Mouse (Mus musculus): ENCODE data around the gene Mipol1. TPM values are rescaled to one million over a fixed set of nuclear protein-coding genes. Genes with fewer than 3 reads are reported as not detected.

Mipol1 gene
- polyA plus RNA-seq (2012; rRNA removed): 1.5 and 1.7 TPM in 2 replicates

DNA sequence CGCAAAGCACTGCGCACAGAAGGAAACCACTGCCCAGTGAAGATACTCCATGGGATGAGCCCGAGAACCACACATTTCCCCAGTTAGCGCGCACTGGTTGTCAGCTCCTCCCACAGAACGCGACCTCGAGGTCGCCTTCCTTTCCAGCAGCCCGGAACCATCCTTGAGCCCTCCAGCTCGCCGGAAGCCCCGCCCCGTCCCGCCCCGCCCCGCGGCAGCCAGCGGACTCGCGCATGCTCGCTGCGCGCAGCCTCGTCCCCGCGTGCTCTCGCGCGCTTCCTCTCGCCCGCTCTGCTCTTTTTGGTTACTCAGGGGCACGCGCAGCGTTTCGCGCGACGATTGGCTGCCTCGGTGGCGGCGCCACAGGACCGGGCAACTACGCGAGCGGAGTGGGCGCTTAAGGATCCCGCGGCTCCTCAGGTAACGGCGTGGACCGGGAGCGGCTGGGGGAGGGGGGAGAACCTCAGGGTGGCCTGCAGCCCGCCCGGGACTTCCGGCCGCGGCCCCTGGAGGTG lies at the start of gene Mipol1, which contains the start of gene Prps1l3:
Gene Mipol1 (plus strand): TSS at position 236 of the 515 bp plus-strand sequence.
Gene Prps1l3 (plus strand): TSS at position 221 of the 515 bp plus-strand sequence.
- Histone ChIP-seq H3K27ac (ENCODE audit: insufficient read depth, low read depth, low read length) (peak within 1 kb of the TSS; percentile 83), H3K4me1 (ENCODE audit: control insufficient read depth, insufficient read depth, low read length) (peaks cover 3% of the 10 kb centered on the region; the same call in 1 of the 2 replicates), H3K4me3 (ENCODE audit: insufficient read depth, low read depth, low read length) (peak within 1 kb of the TSS; percentile 77), H3K36me3 (ENCODE audit: control insufficient read depth, insufficient read depth, low read length) (no peaks in the 10 kb centered on the region), H3K27me3 (replicated peaks; ENCODE audit: control insufficient read depth, insufficient read depth, low read length) (no peaks in the 10 kb centered on the region)
- peak; percentile 93 for DNase-seq
- WGBS: 1% methylated on average over 58 of the region's 58 CpGs
- TF ChIP-seq POLR2A (IDR thresholded peaks at IDR 0.05; ENCODE audit: low read depth, low read length): peak; percentile 59
- no peak for TF ChIP-seq CTCF (conservative IDR thresholded peaks at IDR 0.05; ENCODE audit: insufficient read depth, insufficient read length, low read depth, low read length)

DNA sequence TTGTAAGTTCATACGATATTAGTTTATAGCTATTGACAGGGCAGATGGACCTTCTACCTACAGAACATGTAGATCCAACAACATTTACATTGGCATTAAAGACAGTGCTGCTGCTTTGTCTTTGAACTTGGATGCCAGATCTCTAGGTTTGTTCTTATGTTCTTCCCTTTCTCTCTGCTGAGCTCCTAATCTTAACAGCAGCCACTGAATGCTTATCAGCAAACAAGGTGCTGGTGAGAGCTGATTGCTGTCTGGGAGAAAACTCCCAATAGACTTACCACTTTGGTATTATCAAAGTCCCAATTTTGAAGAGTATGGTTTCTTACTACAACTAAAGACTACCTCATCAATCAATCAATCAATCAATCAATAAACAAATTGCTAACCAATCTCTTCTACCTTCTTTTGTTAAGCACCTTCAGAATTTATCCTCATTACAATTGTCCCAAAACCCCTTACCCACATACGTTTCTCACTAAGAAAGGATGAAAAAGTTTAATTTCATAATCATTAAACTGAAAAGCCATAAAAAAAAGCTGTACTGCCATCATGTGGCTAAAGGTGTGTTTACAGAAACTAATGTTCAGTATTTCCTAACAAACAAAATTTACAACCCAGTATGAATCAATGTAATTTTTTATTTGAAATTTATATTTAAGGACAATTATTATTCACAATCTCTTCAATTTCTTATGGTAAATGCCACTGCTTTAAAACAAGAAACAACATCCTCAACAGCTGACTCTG lies 45.7 kb upstream of the Mipol1 start:
- TF ChIP-seq POLR2A (IDR thresholded peaks at IDR 0.05; ENCODE audit: low read depth, low read length): no peak
- no peak for TF ChIP-seq CTCF (conservative IDR thresholded peaks at IDR 0.05; ENCODE audit: insufficient read depth, insufficient read length, low read depth, low read length)
- Histone ChIP-seq H3K4me1 (ENCODE audit: control insufficient read depth, insufficient read depth, low read length) (0 out of 2 replicates have a peak, but pooled peaks cover 2% of the 10 kb centered on the region), H3K27ac (ENCODE audit: insufficient read depth, low read depth, low read length) (no peak overlapping the region), H3K36me3 (ENCODE audit: control insufficient read depth, insufficient read depth, low read length) (no peaks in the 10 kb centered on the region), H3K4me3 (ENCODE audit: insufficient read depth, low read depth, low read length) (no peak overlapping the region), H3K27me3 (replicated peaks; ENCODE audit: control insufficient read depth, insufficient read depth, low read length) (no peaks in the 10 kb centered on the region; the same call in 1 of the 2 replicates)
- no peak for DNase-seq
- WGBS: 61% methylated on average over 2 of the region's 2 CpGs

DNA sequence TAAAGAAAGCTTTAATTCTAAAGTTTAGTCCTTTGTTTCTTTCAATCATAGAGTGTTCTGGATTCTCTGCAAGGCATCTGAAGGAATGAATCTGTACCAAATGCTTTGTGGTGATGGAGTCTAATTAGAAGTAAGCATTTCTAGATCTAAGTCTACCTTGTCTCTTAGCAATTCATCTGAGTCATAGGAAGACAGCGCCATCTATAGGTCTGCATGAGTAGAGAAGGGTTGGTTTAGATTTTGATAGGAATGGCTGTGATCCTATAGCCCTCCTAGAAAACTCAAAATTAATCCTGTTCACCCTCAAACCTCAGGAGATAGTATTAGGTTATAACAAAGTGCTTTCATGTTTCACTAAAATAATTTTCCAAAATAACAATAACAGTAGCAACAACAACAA lies 44.8 kb upstream of the Mipol1 start:
- Histone ChIP-seq H3K4me3 (ENCODE audit: insufficient read depth, low read depth, low read length) (no peak overlapping the region), H3K36me3 (ENCODE audit: control insufficient read depth, insufficient read depth, low read length) (no peaks in the 10 kb centered on the region), H3K27me3 (replicated peaks; ENCODE audit: control insufficient read depth, insufficient read depth, low read length) (no peaks in the 10 kb centered on the region; the same call in 1 of the 2 replicates), H3K4me1 (ENCODE audit: control insufficient read depth, insufficient read depth, low read length) (no peaks in the 10 kb centered on the region), H3K27ac (ENCODE audit: insufficient read depth, low read depth, low read length) (no peak overlapping the region)
- WGBS: 0% methylated on average over 1 of the region's 1 CpGs
- DNase-seq: no peak
- TF ChIP-seq CTCF (conservative IDR thresholded peaks at IDR 0.05; ENCODE audit: insufficient read depth, insufficient read length, low read depth, low read length) (peak; percentile 27; the same call in 1 of the 2 replicates), POLR2A (IDR thresholded peaks at IDR 0.05; ENCODE audit: low read depth, low read length) (no peak)

DNA sequence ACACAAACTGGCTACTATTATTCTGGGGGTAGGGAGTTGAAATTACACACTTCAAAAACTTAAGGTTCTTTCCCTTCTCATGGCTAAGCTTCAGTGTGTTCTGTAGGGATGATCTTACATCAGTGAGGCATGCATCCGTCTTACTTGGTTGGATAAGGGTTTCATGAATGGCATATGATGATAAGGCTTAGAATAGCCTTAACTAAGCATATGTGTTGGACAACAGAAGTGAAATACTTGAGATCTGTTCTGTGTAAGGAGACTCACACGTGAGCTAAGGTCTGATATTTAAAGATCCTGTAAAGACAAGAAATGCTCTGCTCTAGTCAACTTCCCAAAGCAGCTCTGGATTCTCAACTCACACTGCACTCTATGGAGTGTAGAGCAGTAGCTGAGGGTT lies 44.1 kb upstream of the Mipol1 start:
- 72% methylated on average over 2 of the region's 2 CpGs for WGBS
- no peak for TF ChIP-seq POLR2A (IDR thresholded peaks at IDR 0.05; ENCODE audit: low read depth, low read length)
- TF ChIP-seq CTCF (conservative IDR thresholded peaks at IDR 0.05; ENCODE audit: insufficient read depth, insufficient read length, low read depth, low read length): no peak
- H3K4me1 ChIP-seq (ENCODE audit: control insufficient read depth, insufficient read depth, low read length): no peaks in the 10 kb centered on the region
- H3K27me3 ChIP-seq (replicated peaks; ENCODE audit: control insufficient read depth, insufficient read depth, low read length): no peaks in the 10 kb centered on the region; the same call in 1 of the 2 replicates
- no peak for DNase-seq
- no peak overlapping the region for H3K4me3 ChIP-seq (ENCODE audit: insufficient read depth, low read depth, low read length)
- H3K36me3 ChIP-seq (ENCODE audit: control insufficient read depth, insufficient read depth, low read length): no peaks in the 10 kb centered on the region
- no peak overlapping the region for H3K27ac ChIP-seq (ENCODE audit: insufficient read depth, low read depth, low read length)

DNA sequence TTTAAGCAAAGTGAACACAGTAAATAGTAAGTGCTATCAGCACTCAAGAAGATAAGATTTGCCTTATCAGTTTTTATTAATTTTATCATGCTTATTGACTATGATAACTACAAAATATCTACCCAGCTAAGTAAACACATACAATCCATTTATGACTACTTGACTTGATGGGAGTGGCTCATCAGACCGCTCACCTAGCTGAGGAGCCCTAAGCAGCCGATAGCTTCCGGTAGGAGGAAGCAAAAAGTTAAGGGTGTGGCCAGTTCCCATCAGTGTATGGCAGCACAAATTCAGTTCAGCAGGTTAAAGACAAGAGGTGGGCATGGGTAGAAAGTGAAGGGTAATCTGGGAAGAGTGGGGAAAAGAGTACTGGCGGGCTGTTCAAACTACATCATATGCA lies 43.2 kb upstream of the Mipol1 start:
- H3K4me1 ChIP-seq (ENCODE audit: control insufficient read depth, insufficient read depth, low read length): no peaks in the 10 kb centered on the region
- TF ChIP-seq CTCF (conservative IDR thresholded peaks at IDR 0.05; ENCODE audit: insufficient read depth, insufficient read length, low read depth, low read length): no peak
- TF ChIP-seq POLR2A (IDR thresholded peaks at IDR 0.05; ENCODE audit: low read depth, low read length): no peak
- no peak overlapping the region for H3K4me3 ChIP-seq (ENCODE audit: insufficient read depth, low read depth, low read length)
- WGBS: 90% methylated on average over 4 of the region's 4 CpGs
- no peak for DNase-seq
- H3K27ac ChIP-seq (ENCODE audit: insufficient read depth, low read depth, low read length): no peak overlapping the region
- H3K36me3 ChIP-seq (ENCODE audit: control insufficient read depth, insufficient read depth, low read length): no peaks in the 10 kb centered on the region
- no peaks in the 10 kb centered on the region; the same call in 1 of the 2 replicates for H3K27me3 ChIP-seq (replicated peaks; ENCODE audit: control insufficient read depth, insufficient read depth, low read length)

DNA sequence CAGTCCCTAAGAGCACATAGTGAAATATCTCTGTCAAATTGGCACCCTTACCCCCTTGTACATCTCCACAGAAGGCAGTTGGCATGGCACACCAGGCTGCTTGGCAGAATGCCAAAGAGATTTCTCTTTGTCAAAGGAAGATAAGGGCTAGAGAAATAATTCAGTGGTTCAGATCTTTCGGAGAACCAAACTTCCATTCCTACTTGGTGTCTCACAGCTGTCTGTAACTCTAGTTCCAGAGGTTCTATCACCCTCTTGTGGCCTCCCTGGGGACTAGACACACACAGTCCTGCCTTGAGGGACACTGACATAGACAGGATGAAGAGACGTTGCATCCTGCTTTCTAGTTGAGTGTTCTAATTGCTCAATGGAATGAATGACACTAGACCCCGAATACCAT lies 35.6 kb upstream of the Mipol1 start:
- Histone ChIP-seq H3K36me3 (ENCODE audit: control insufficient read depth, insufficient read depth, low read length) (no peaks in the 10 kb centered on the region), H3K27ac (ENCODE audit: insufficient read depth, low read depth, low read length) (no peak overlapping the region), H3K4me1 (ENCODE audit: control insufficient read depth, insufficient read depth, low read length) (no peaks in the 10 kb centered on the region; the same call in 1 of the 2 replicates), H3K27me3 (replicated peaks; ENCODE audit: control insufficient read depth, insufficient read depth, low read length) (no peaks in the 10 kb centered on the region), H3K4me3 (ENCODE audit: insufficient read depth, low read depth, low read length) (no peak overlapping the region)
- peak; percentile 52 for DNase-seq
- TF ChIP-seq CTCF (conservative IDR thresholded peaks at IDR 0.05; ENCODE audit: insufficient read depth, insufficient read length, low read depth, low read length): peak; percentile 70
- no peak for TF ChIP-seq POLR2A (IDR thresholded peaks at IDR 0.05; ENCODE audit: low read depth, low read length)
- 28% methylated on average over 3 of the region's 3 CpGs for WGBS

DNA sequence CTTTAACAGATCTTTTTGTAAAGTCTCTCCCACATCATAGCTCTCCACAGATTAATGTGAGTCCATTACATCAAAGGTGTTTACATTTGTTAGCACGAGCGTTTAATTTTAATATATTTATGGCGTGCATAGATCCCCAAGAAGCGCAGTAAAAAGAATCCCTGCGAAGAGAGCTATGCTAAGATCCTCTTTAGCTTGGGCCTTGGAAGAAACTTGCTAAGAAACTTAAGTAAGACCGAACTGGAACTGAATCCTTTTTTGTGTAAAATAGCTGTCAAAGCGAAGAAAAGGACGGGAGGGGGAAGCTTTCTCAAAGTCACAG lies 34.0 kb upstream of the Mipol1 start:
- no peaks in the 10 kb centered on the region for H3K27me3 ChIP-seq (replicated peaks; ENCODE audit: control insufficient read depth, insufficient read depth, low read length)
- H3K4me3 ChIP-seq (ENCODE audit: insufficient read depth, low read depth, low read length): peak overlapping the region; percentile 82
- 31% methylated on average over 8 of the region's 8 CpGs for WGBS
- TF ChIP-seq CTCF (conservative IDR thresholded peaks at IDR 0.05; ENCODE audit: insufficient read depth, insufficient read length, low read depth, low read length) (no peak), POLR2A (IDR thresholded peaks at IDR 0.05; ENCODE audit: low read depth, low read length) (no peak)
- no peak for DNase-seq
- no peaks in the 10 kb centered on the region; the same call in 1 of the 2 replicates for H3K4me1 ChIP-seq (ENCODE audit: control insufficient read depth, insufficient read depth, low read length)
- peak overlapping the region; percentile 79 for H3K27ac ChIP-seq (ENCODE audit: insufficient read depth, low read depth, low read length)
- no peaks in the 10 kb centered on the region for H3K36me3 ChIP-seq (ENCODE audit: control insufficient read depth, insufficient read depth, low read length)

All from kidney, adult 2 months (tissue).